Mouse (Mus musculus) mouse trophoblast stem cell (cell line): Measurements from ENCODE around the gene Zfp977.
"Not testable (repeated sequence)": the region's sequence is repeated elsewhere in the genome, so short reads cannot be mapped to it uniquely, and the experiment has no call there.

Source experiments
- in situ Hi-C, 2 experiments: fragments of 300-500 bp; cut with MseI, MboI; formaldehyde crosslinking; loops; 2 replicates in 1 of 2; 3 replicates in 1 of 2; pipeline ENCODE4 v1.15.1; 2025

Zfp977 gene

DNA sequence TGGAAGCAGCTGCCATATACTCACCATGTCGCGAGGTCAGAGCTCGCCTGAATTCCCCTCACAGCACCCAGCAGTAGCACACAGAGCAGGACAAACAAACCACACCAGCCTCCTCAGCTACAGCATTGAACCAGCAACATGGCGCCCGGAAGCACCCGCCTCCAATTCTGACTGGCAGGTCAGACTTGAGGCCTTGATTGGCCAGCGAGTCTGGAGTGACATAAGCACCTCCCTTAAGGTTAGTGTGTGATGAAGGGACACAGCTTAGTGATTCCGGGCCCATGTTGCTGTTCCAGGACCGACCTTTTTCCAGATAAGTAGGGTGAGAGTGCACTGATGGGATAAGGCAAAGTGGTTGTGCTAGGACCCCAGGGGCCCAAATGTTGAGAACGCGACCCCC, at the start of gene Zfp977:
Zfp977 (minus strand) TSS at position 135 of the 400 bp plus-strand sequence.
- in situ Hi-C loops: not testable (repeated sequence)

DNA sequence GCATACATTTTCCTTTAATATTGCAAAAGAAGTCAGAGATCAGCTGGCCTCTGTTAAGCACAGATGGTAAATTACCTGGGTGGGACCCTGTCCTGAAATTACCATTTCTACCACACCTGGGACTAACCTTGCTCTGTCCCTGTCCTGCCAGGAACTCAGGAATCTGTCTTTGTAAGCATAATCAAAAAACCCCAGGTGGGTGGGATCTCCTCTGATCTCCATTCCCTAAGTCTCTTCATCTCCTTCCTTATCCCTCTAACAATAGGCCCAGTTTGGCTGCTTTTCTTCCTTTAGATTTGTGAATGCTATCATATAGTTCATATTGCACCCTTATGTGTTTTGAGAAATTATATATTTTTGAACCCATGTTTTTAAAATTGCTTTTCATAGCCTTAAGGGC, 38.7 kb upstream of the Zfp977 start:
- in situ Hi-C loops: not testable (repeated sequence)

DNA sequence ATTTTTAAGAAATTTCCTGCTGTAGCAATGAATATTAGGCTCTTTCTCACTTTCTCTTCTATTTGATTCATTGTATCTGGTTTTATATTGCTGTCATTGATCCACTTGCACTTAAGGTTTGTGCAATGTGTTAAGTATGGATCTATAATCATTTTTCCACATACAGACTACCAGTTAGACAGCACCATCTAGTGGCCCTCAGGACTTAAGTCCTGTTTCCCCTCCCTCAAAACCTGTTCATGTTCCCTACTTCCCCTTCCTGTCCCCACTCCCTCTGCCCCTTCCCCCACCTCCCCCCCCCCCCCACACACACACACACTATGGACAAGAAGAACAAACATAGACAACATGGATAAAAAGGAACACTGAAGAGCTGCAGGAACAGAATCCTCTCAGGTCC, 3.3 kb upstream of the Zfp977 start:
- in situ Hi-C loops: not testable (repeated sequence)

DNA sequence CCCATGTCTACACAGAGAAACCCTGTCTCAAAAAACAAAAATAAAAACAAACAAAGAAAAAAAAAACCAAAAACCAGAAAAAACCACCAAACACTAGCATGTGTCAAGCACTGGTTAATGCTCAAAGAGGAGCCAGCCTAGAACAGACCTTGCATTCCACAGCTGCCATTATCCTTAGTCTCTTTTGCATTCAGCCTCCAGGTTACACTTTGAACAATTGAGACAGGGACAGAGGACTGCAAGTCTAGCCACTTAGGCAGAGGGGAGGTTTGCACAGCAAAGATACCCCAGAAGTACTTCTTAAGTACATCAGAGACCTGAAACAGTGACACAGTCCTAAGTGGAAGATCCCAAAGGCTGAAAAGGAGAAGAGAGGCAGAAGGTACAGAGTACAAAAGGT, 1.0 kb downstream of the Zfp977 start:
- in situ Hi-C loops: not testable (repeated sequence)

DNA sequence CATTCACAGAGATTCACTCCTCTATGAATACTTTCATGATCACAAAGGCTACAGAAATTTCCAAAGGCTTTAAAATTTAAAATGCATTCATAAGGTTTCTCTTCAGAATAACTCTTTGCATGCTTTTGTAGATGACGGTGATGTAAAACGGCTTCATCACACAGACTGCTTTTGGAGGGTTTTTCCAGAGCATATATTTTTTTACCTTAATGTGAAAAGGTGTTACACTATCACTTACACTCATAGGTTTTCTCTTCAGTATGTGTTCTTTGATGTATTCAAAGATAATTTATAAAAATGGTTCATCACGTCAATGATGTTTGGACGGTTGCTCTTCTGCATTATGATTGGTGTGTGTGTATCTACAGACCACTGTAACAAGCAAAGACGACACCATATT, 13.9 kb downstream of the Zfp977 start, which contains the start of gene Gm21028:
Gm21028 (minus strand) TSS at position 101 of the 400 bp plus-strand sequence.
- in situ Hi-C loops: no loop called here

DNA sequence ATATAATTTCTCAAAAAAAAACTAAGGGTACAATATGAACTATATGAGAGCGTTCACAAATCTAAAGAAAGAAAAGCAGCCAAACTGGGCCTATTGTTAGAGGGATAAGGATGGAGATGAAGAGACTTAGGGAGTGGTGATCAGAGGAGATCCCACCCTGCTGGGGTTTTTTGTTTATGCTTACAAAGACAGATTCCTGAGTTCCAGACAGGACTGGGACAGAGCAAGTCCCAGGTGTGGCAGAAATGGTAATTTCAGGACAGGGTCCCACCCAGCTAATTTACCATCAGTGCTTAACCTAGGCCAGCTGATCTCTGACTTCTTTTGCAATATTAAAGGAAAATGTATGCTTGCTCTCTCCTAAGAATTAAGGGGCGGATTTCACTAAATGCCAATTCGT, 40.6 kb downstream of the Zfp977 start:
- in situ Hi-C loops: no loop called here
